Comparison of ENCODE assay signal across 19 mouse cellular contexts in the genomic region with DNA sequence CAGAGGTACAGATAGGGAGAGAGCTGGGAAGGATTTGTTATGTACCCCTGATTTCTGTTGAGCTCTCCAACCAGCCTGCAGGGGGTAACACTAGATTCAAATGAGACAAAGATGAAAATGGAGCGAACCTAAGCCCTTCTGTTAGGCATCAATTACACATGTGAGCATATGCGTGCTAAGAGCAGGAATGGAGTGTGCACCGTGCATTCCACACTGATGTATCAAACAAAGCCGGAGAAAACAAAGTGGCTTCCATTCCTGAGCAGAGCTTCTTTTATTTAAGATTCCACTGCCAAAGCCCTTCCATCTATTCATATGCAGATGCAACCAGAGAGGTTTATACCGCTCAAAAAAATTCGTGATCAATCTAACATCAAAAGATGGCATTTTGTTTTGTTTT.
DNase-seq lines count a peak whose midpoint lies in the region; ATAC-seq lines count a peak whose summit lies in the region.
"Had no signal": no experiment of that assay in that cellular context is flagged by ENCODE, and none has a peak within 500 bp of the region (broad histone marks: within the 10 kb centered on the region; RNA-seq: fewer than 3 reads in every experiment).

No protein-coding gene starts in this region.

- H3K27me3 ChIP-seq in neural tube, embryonic 13.5 days: 0 out of 2 replicates have a peak, but pooled peaks cover 2% of the 10 kb centered on the region
- H3K27me3 ChIP-seq in forebrain, embryonic 14.5 days (replicated peaks; ENCODE audit: control insufficient read depth, insufficient read depth, low read length): no peaks in the 10 kb centered on the region
- H3K27me3 ChIP-seq in midbrain, embryonic 11.5 days (ENCODE audit: control insufficient read depth, insufficient read depth, low read length): no peaks in the 10 kb centered on the region
- H3K27me3 ChIP-seq: embryonic facial prominence, embryonic 12.5 days; limb, embryonic 12.5 days; megakaryocyte, embryonic 14.5 days had no signal

- H3K9ac ChIP-seq in neural tube, embryonic 13.5 days: no peak overlapping the region
- H3K9ac ChIP-seq in forebrain, embryonic 14.5 days (ENCODE audit: low read length): no peak overlapping the region
- peak overlapping the region; percentile 16 for H3K9ac ChIP-seq in midbrain, embryonic 11.5 days (ENCODE audit: low read length)
- H3K9ac ChIP-seq: embryonic facial prominence, embryonic 12.5 days; limb, embryonic 12.5 days; liver, embryonic 14.5 days had no signal

- no peaks in the 10 kb centered on the region for H3K36me3 ChIP-seq in neural tube, embryonic 13.5 days
- H3K36me3 ChIP-seq in forebrain, embryonic 14.5 days (ENCODE audit: control insufficient read depth, insufficient read depth, low read length): no peaks in the 10 kb centered on the region
- H3K36me3 ChIP-seq in midbrain, embryonic 11.5 days (ENCODE audit: control insufficient read depth, insufficient read depth, low read length): no peaks in the 10 kb centered on the region
- H3K36me3 ChIP-seq: embryonic facial prominence, embryonic 12.5 days; G1E; limb, embryonic 12.5 days had no signal

- no peak for DNase-seq in neural tube, embryonic 10.5 days (ENCODE audit: extremely low spot score, low spot score)
- DNase-seq in forebrain, embryonic 14.5 days (ENCODE audit: low spot score): peak; percentile 48
- DNase-seq in midbrain, embryonic 11.5 days (ENCODE audit: low spot score, missing footprints): no peak
- no peak for DNase-seq in testis, postnatal 10 days (ENCODE audit: low spot score)
- DNase-seq in gastrocnemius, adult 8-10 months (ENCODE audit: low spot score in 2 of 2): no peak
- DNase-seq: adrenal gland, postnatal 36 days; cerebellum, adult 11 months; cerebellum, postnatal 36 days; kidney, adult 8-10 months; kidney, postnatal 4 days; right cerebral cortex, postnatal 4 days had no signal

- peak overlapping the region; percentile 33; the same call in 1 of the 2 replicates for H3K27ac ChIP-seq in neural tube, embryonic 13.5 days (replicated peaks)
- 0 out of 2 replicates have a peak overlapping the region, but pooled peaks have one; percentile 30 for H3K27ac ChIP-seq in forebrain, embryonic 14.5 days (ENCODE audit: low read depth, low read length)
- no peak overlapping the region; the same call in 1 of the 2 replicates for H3K27ac ChIP-seq in midbrain, embryonic 11.5 days (ENCODE audit: low read depth, low read length)
- H3K27ac ChIP-seq: embryonic facial prominence, embryonic 12.5 days; limb, embryonic 12.5 days; liver, embryonic 14.5 days had no signal

- no peak overlapping the region for H3K4me2 ChIP-seq in neural tube, embryonic 13.5 days
- H3K4me2 ChIP-seq in forebrain, embryonic 14.5 days (ENCODE audit: low read length): peak overlapping the region; percentile 1; the same call in 1 of the 2 replicates
- 0 out of 2 replicates have a peak overlapping the region, but pooled peaks have one; percentile 13 for H3K4me2 ChIP-seq in midbrain, embryonic 11.5 days
- H3K4me2 ChIP-seq: embryonic facial prominence, embryonic 12.5 days; limb, embryonic 12.5 days had no signal

- WGBS in neural tube, embryonic 13.5 days: 17% methylated on average over 6 of the region's 6 CpGs
- 6% methylated on average over 6 of the region's 6 CpGs for WGBS in forebrain, embryonic 14.5 days
- WGBS in midbrain, embryonic 11.5 days: 20% methylated on average over 6 of the region's 6 CpGs

- no peak for ATAC-seq in neural tube, embryonic 13.5 days (ENCODE audit: low read depth)
- ATAC-seq in forebrain, embryonic 14.5 days: peak; percentile 64
- peak; percentile 43; the same call in 1 of the 2 replicates for ATAC-seq in midbrain, embryonic 11.5 days (ENCODE audit: low FRiP score)
- ATAC-seq in megakaryocyte, adult 5-6 weeks (ENCODE audit: poor library complexity, severe bottlenecking): no peak
- ATAC-seq: lung, postnatal 0 days had no signal

- H3K9me3 ChIP-seq in neural tube, embryonic 13.5 days: no peaks in the 10 kb centered on the region
- no peaks in the 10 kb centered on the region for H3K9me3 ChIP-seq in forebrain, embryonic 14.5 days (replicated peaks; ENCODE audit: control insufficient read depth, low read length)
- no peaks in the 10 kb centered on the region for H3K9me3 ChIP-seq in midbrain, embryonic 11.5 days (ENCODE audit: control insufficient read depth, low read length)
- H3K9me3 ChIP-seq: embryonic facial prominence, embryonic 12.5 days; G1E; limb, embryonic 12.5 days had no signal

- peaks cover 44% of the 10 kb centered on the region for H3K4me1 ChIP-seq in neural tube, embryonic 13.5 days (replicated peaks)
- peaks cover 17% of the 10 kb centered on the region for H3K4me1 ChIP-seq in forebrain, embryonic 14.5 days (ENCODE audit: control insufficient read depth, insufficient read depth, low read length)
- H3K4me1 ChIP-seq in midbrain, embryonic 11.5 days (ENCODE audit: control insufficient read depth, insufficient read depth, low read length): peaks cover 14% of the 10 kb centered on the region
- H3K4me1 ChIP-seq: embryonic facial prominence, embryonic 12.5 days; megakaryocyte, embryonic 14.5 days had no signal

- H3K4me3 ChIP-seq in neural tube, embryonic 13.5 days: no peak overlapping the region
- H3K4me3 ChIP-seq in forebrain, embryonic 14.5 days (ENCODE audit: low read depth, low read length): no peak overlapping the region
- H3K4me3 ChIP-seq in midbrain, embryonic 11.5 days (ENCODE audit: low read depth, low read length): no peak overlapping the region
- H3K4me3 ChIP-seq: embryonic facial prominence, embryonic 12.5 days; limb, embryonic 12.5 days; megakaryocyte, embryonic 14.5 days had no signal

Comparison
In these comparisons a context has a peak if more than half of its experiments do, and no peak if none do; other contexts are left out.
1. ATAC-seq: peak in forebrain, embryonic 14.5 days (single experiment) and midbrain, embryonic 11.5 days (single experiment); none in neural tube, embryonic 13.5 days (single experiment) and megakaryocyte, adult 5-6 weeks (single experiment).